Mouse (Mus musculus) lung, embryonic 16.5 days (tissue): ENCODE measurements at regions not wholly inside any gene's neighbourhood (a gene's known extent, or its start where the extent isn't known, plus 50 kb on each side); places are given as distances from the start of the nearest gene placed in this dataset.

Experiments used
- ATAC-seq: fragments of 200-750 bp; cut with Nextera tagmentation; 2 replicates; pipeline ENCODE4 v1.8.0; 2017; ENCODE audit warnings: low read depth, mild to moderate bottlenecking, moderate library complexity
- H3K27ac ChIP-seq: fragments of 300-500 bp; sonication (generic); 2 replicates; pipeline ENCODE4 v1.5.1; 2014; ENCODE audit warnings: mild to moderate bottlenecking, control low read depth, low read length
- H3K27me3 ChIP-seq: fragments of 300-500 bp; sonication (generic); 2 replicates; pipeline ENCODE4 v1.6.1; 2014; ENCODE audit warnings: low read depth, low read length, mixed read lengths; ENCODE audit not compliant: control insufficient read depth, insufficient read depth
- H3K36me3 ChIP-seq: fragments of 300-500 bp; sonication (generic); 2 replicates; pipeline ENCODE4 v1.6.1; 2014; ENCODE audit warnings: low read length; ENCODE audit not compliant: control insufficient read depth, insufficient read depth
- H3K4me1 ChIP-seq: fragments of 300-500 bp; sonication (generic); replicated peaks from 2 replicates; pipeline ENCODE4 v1.6.1; 2014; ENCODE audit warnings: low read length, mixed read lengths; ENCODE audit not compliant: control insufficient read depth, insufficient read depth
- H3K4me2 ChIP-seq: fragments of 300-500 bp; sonication (generic); 2 replicates; pipeline ENCODE4 v1.6.1; 2014; ENCODE audit warnings: low read depth, low read length, control low read depth
- H3K4me3 ChIP-seq: fragments of 300-500 bp; sonication (generic); 2 replicates; pipeline ENCODE4 v1.5.1; 2014; ENCODE audit warnings: mild to moderate bottlenecking, low read length, control low read depth
- H3K9ac ChIP-seq: fragments of 300-500 bp; sonication (generic); 2 replicates; pipeline ENCODE4 v1.6.1; 2014; ENCODE audit warnings: low read length, control low read depth
- H3K9me3 ChIP-seq: fragments of 300-500 bp; sonication (generic); 2 replicates; pipeline ENCODE4 v1.6.1; 2016; ENCODE audit warnings: low read length; ENCODE audit not compliant: control insufficient read depth
- WGBS: fragments of 180-500 bp; shearing (Covaris S2); extraction: QIAGEN DNeasy Blood & Tissue Kit; methylation state at CpG from one replicate; pipeline ENCODE4 v1.1.7; 2014; 5-methylcytosine and 5-hydroxymethylcytosine counted together

- Histone ChIP-seq H3K4me2 (no peak overlapping the region), H3K4me1 (no peaks in the 10 kb centered on the region), H3K36me3 (no peaks in the 10 kb centered on the region), H3K9me3 (no peaks in the 10 kb centered on the region), H3K27me3 (no peaks in the 10 kb centered on the region), H3K4me3 (no peak overlapping the region), H3K9ac (no peak overlapping the region), H3K27ac (no peak overlapping the region)
- ATAC-seq: no peak
- 67% methylated on average over 3 of the region's 3 CpGs for WGBS
These were observed 127.9 kb downstream of the Mreg start for GRCm38 (mm10) chr1:72084219-72084618.

GRCm38 (mm10) chr1:72082366-72082765 lies 129.7 kb downstream of the Mreg start:
- Histone ChIP-seq H3K27ac (no peak overlapping the region), H3K36me3 (no peaks in the 10 kb centered on the region), H3K4me1 (0 out of 2 replicates have a peak, but pooled peaks cover 3% of the 10 kb centered on the region), H3K9me3 (no peaks in the 10 kb centered on the region), H3K4me3 (no peak overlapping the region), H3K27me3 (no peaks in the 10 kb centered on the region), H3K4me2 (no peak overlapping the region), H3K9ac (no peak overlapping the region)
- WGBS: 78% methylated on average over 4 of the region's 4 CpGs
- ATAC-seq: no peak

GRCm38 (mm10) chr1:72081811-72082210 lies 130.3 kb downstream of the Mreg start:
- Histone ChIP-seq H3K36me3 (no peaks in the 10 kb centered on the region), H3K9ac (no peak overlapping the region), H3K4me2 (no peak overlapping the region), H3K27me3 (no peaks in the 10 kb centered on the region), H3K9me3 (no peaks in the 10 kb centered on the region), H3K27ac (no peak overlapping the region), H3K4me1 (0 out of 2 replicates have a peak, but pooled peaks cover 3% of the 10 kb centered on the region), H3K4me3 (no peak overlapping the region)
- ATAC-seq: no peak
- WGBS: 63% methylated on average over 5 of the region's 5 CpGs

- ATAC-seq: no peak
- Histone ChIP-seq H3K9ac (no peak overlapping the region), H3K36me3 (no peaks in the 10 kb centered on the region), H3K4me3 (no peak overlapping the region), H3K4me2 (no peak overlapping the region), H3K27me3 (no peaks in the 10 kb centered on the region), H3K4me1 (0 out of 2 replicates have a peak, but pooled peaks cover 3% of the 10 kb centered on the region), H3K9me3 (no peaks in the 10 kb centered on the region), H3K27ac (no peak overlapping the region)
- WGBS: 56% methylated on average over 7 of the region's 7 CpGs
These were observed 133.1 kb downstream of the Mreg start for GRCm38 (mm10) chr1:72078926-72079550.

- ATAC-seq: no peak
- no peaks in the 10 kb centered on the region for H3K9me3 ChIP-seq
- WGBS: 32% methylated on average over 1 of the region's 1 CpGs
- H3K36me3 ChIP-seq: no peaks in the 10 kb centered on the region
- H3K9ac ChIP-seq: no peak overlapping the region
- no peak overlapping the region for H3K4me3 ChIP-seq
- H3K4me2 ChIP-seq: no peak overlapping the region
- H3K27me3 ChIP-seq: no peaks in the 10 kb centered on the region
- H3K27ac ChIP-seq: no peak overlapping the region
- H3K4me1 ChIP-seq: 0 out of 2 replicates have a peak, but pooled peaks cover 3% of the 10 kb centered on the region
These were observed 135.8 kb downstream of the Mreg start for GRCm38 (mm10) chr1:72076341-72076740.

GRCm38 (mm10) chr1:72075464-72075863 lies 136.6 kb downstream of the Mreg start:
- H3K27ac ChIP-seq: no peak overlapping the region
- ATAC-seq: no peak
- no peak overlapping the region for H3K4me2 ChIP-seq
- no peak overlapping the region for H3K4me3 ChIP-seq
- no peaks in the 10 kb centered on the region for H3K36me3 ChIP-seq
- no peak overlapping the region for H3K9ac ChIP-seq
- H3K27me3 ChIP-seq: no peaks in the 10 kb centered on the region
- H3K4me1 ChIP-seq: 0 out of 2 replicates have a peak, but pooled peaks cover 3% of the 10 kb centered on the region
- H3K9me3 ChIP-seq: no peaks in the 10 kb centered on the region
- 70% methylated on average over 2 of the region's 2 CpGs for WGBS

- WGBS: 78% methylated on average over 4 of the region's 4 CpGs
- no peaks in the 10 kb centered on the region for H3K9me3 ChIP-seq
- ATAC-seq: no peak
These were observed 138.9 kb downstream of the Mreg start for GRCm38 (mm10) chr1:72073245-72073644.

GRCm38 (mm10) chr1:72070489-72070888 lies 141.6 kb downstream of the Mreg start:
- Histone ChIP-seq H3K4me2 (no peak overlapping the region), H3K9ac (no peak overlapping the region), H3K27me3 (no peaks in the 10 kb centered on the region), H3K9me3 (no peaks in the 10 kb centered on the region), H3K27ac (no peak overlapping the region), H3K36me3 (no peaks in the 10 kb centered on the region), H3K4me1 (no peaks in the 10 kb centered on the region; the same call in 1 of the 2 replicates), H3K4me3 (no peak overlapping the region)
- 54% methylated on average over 5 of the region's 5 CpGs for WGBS
- no peak for ATAC-seq

More at GRCm38 (mm10) chr1:72073245-72073644, 138.9 kb downstream of the Mreg start:
- no peaks in the 10 kb centered on the region for H3K27me3 ChIP-seq
- H3K27ac ChIP-seq: no peak overlapping the region
- H3K36me3 ChIP-seq: no peaks in the 10 kb centered on the region
- H3K4me3 ChIP-seq: no peak overlapping the region
- no peak overlapping the region for H3K4me2 ChIP-seq
- no peaks in the 10 kb centered on the region; the same call in 1 of the 2 replicates for H3K4me1 ChIP-seq
- H3K9ac ChIP-seq: no peak overlapping the region

- H3K9me3 ChIP-seq: no peaks in the 10 kb centered on the region
- no peak overlapping the region for H3K4me2 ChIP-seq
- H3K9ac ChIP-seq: no peak overlapping the region
- no peak overlapping the region for H3K4me3 ChIP-seq
- WGBS: 48% methylated on average over 4 of the region's 4 CpGs
- no peaks in the 10 kb centered on the region for H3K36me3 ChIP-seq
- peak overlapping the region; percentile 25; the same call in 1 of the 2 replicates for H3K27ac ChIP-seq
- peak; percentile 56; the same call in 1 of the 2 replicates for ATAC-seq
- no peaks in the 10 kb centered on the region for H3K27me3 ChIP-seq
- H3K4me1 ChIP-seq: peaks cover 3% of the 10 kb centered on the region; the same call in 1 of the 2 replicates
These were observed 143.1 kb downstream of the Mreg start for GRCm38 (mm10) chr1:72069056-72069455.
